Mouse (Mus musculus) liver, embryonic 14.5 days (tissue): ENCODE measurements around the gene Vmn2r107.

Experiments
- CTCF ChIP-seq: IDR thresholded peaks from 2 replicates; pipeline ENCODE4 v1.5.1; 2016; ENCODE audit warnings: antibody characterized with exemption, low read depth, control low read depth
- EP300 ChIP-seq: IDR thresholded peaks from 2 replicates; pipeline ENCODE4 v1.6.1; 2016; ENCODE audit warnings: antibody characterized with exemption, low read depth

- TF ChIP-seq CTCF = no peak
- no peak for TF ChIP-seq EP300
Observed at GRCm38 (mm10) chr17:20305790-20306189, 39.3 kb upstream of the Vmn2r107 start.
